Mouse (Mus musculus) heart, embryonic 14.5 days (tissue): ENCODE measurements at regions not wholly inside any gene's neighbourhood (a gene's known extent, or its start where the extent isn't known, plus 50 kb on each side); places are given as distances from the start of the nearest gene placed in this dataset.

Experiments used
- ATAC-seq: fragments of 200-750 bp; cut with Nextera tagmentation; 2 replicates; pipeline ENCODE4 v1.8.0; 2017; ENCODE audit warnings: low read depth, moderate TSS enrichment; ENCODE audit not compliant: insufficient number of reproducible peaks, insufficient read depth, low FRiP score
- H3K27ac ChIP-seq, 2 experiments: fragments of 200-500 bp in 1 of 2; fragments of 300-500 bp in 1 of 2; sonication (generic) in 1 of 2; replicated peaks in 1 of 2; 2 replicates each; pipeline ENCODE4 v1.5.1; 2012 to 2014; ENCODE audit warnings: low read depth in 2 of 2, low read length in 2 of 2, control low read depth in 1 of 2, mild to moderate bottlenecking in 1 of 2, mixed read lengths in 1 of 2; ENCODE audit not compliant: control insufficient read depth in 1 of 2, insufficient read depth in 1 of 2
- H3K27me3 ChIP-seq: fragments of 300-500 bp; sonication (generic); 2 replicates; pipeline ENCODE4 v1.6.1; 2014; ENCODE audit warnings: mild to moderate bottlenecking, low read length, control low read depth; ENCODE audit not compliant: control insufficient read depth, insufficient read depth
- H3K36me3 ChIP-seq: fragments of 300-500 bp; sonication (generic); 2 replicates; pipeline ENCODE4 v1.6.1; 2014; ENCODE audit warnings: mild to moderate bottlenecking, control low read depth, low read length, mixed read lengths; ENCODE audit not compliant: control insufficient read depth, insufficient read depth
- H3K4me1 ChIP-seq, 2 experiments: fragments of 200-500 bp in 1 of 2; fragments of 300-500 bp in 1 of 2; sonication (generic) in 1 of 2; 2 replicates each; pipeline ENCODE4 v1.6.1; 2012 to 2014; ENCODE audit warnings: low read length in 2 of 2, control low read depth in 1 of 2, mixed read lengths in 1 of 2; ENCODE audit not compliant: control insufficient read depth in 2 of 2, insufficient read depth in 2 of 2
- H3K4me2 ChIP-seq: fragments of 300-500 bp; sonication (generic); 2 replicates; pipeline ENCODE4 v1.6.1; 2014; ENCODE audit warnings: mild to moderate bottlenecking, low read length
- H3K4me3 ChIP-seq, 2 experiments: fragments of 200-500 bp in 1 of 2; fragments of 300-500 bp in 1 of 2; sonication (generic) in 1 of 2; 2 replicates each; pipeline ENCODE4 v1.5.1; 2012 to 2014; ENCODE audit warnings: low read length in 2 of 2, mild to moderate bottlenecking in 2 of 2, control low read depth in 1 of 2, low read depth in 1 of 2, moderate library complexity in 1 of 2; ENCODE audit not compliant: control insufficient read depth in 1 of 2, insufficient read depth in 1 of 2
- H3K9ac ChIP-seq: fragments of 300-500 bp; sonication (generic); 2 replicates; pipeline ENCODE4 v1.6.1; 2014; ENCODE audit warnings: mild to moderate bottlenecking, low read length
- H3K9me3 ChIP-seq: fragments of 300-500 bp; sonication (generic); 2 replicates; pipeline ENCODE4 v1.6.1; 2016; ENCODE audit warnings: low read length, control low read depth; ENCODE audit not compliant: control insufficient read depth
- WGBS: fragments of 180-500 bp; shearing (Covaris S2); extraction: QIAGEN DNeasy Blood & Tissue Kit; methylation state at CpG from one replicate; pipeline ENCODE4 v1.1.7; 2014; 5-methylcytosine and 5-hydroxymethylcytosine counted together

GRCm38 (mm10) chr7:125104011-125104410 lies 340.5 kb upstream of the Kdm8 start:
- H3K27ac ChIP-seq = no peak overlapping the region
- H3K4me2 ChIP-seq = no peak overlapping the region
- ATAC-seq = no peak
- H3K9me3 ChIP-seq = 0 out of 2 replicates have a peak, but pooled peaks cover 7% of the 10 kb centered on the region
- no peak overlapping the region for H3K9ac ChIP-seq
- no peak overlapping the region for H3K4me3 ChIP-seq
- WGBS = 73% methylated on average over 4 of the region's 4 CpGs
- H3K27me3 ChIP-seq = no peaks in the 10 kb centered on the region
- H3K36me3 ChIP-seq = no peaks in the 10 kb centered on the region
- H3K4me1 ChIP-seq = no peaks in the 10 kb centered on the region

DNA sequence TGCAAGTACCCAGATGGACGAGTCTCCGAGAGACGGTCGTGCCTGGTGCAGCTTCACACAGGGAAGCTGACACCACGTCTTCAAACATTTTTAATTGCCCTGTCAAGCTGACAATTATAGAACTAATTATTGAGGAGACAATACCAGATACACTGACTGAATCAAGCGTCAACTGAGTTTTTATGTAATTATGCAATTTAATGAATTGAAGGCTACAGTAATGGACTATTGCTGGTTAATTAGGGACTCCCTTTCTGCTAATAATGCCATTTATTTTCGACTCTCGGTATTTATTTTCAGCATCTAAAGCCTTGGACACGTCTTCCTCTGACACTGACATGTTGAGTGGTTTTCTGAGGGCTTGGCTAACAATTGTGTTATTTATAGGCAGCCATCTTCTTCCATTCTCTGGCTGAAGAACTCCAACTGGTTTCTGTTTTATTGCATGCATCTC lies 331.6 kb upstream of the Kdm8 start:
- Histone ChIP-seq H3K9me3 (no peaks in the 10 kb centered on the region), H3K36me3 (no peaks in the 10 kb centered on the region), H3K4me2 (no peak overlapping the region), H3K27ac (no peak overlapping the region), H3K9ac (no peak overlapping the region), H3K4me1 (no peaks in the 10 kb centered on the region), H3K4me3 (no peak overlapping the region), H3K27me3 (no peaks in the 10 kb centered on the region)
- 73% methylated on average over 9 of the region's 9 CpGs for WGBS
- ATAC-seq = no peak

DNA sequence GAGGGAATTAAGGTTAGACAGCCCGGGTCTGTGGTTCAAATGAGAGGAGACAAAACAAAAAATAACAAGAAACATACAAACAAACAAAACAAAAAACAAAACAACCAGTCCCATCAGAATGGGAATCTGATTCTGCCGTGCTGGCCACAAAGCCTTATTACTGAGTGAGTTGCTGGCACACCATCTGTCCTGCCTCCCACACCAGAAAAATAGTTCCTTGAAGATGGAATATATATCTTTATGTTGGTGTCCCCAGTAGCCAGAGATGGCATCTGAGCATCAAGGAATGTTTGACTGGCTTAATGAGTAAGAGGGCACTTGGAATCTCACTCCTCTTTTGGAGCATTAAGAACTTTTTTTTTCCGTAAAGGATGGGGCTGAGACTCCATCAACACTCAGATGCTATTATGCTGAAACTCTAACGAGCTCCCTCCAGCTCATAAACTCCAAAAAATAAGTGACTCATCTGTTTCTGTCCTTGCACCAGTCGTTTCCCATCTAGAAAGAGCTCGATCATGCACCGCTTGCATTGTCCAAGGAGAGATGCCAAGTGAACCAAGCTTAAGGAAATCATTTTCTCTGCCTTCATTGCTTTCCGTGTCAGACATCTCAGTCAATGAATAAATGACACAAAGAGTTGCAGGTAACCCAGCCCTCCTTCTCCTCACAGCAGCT lies 329.0 kb upstream of the Kdm8 start:
- no peaks in the 10 kb centered on the region for H3K36me3 ChIP-seq
- no peak overlapping the region for H3K4me2 ChIP-seq
- 71% methylated on average over 8 of the region's 8 CpGs for WGBS
- no peaks in the 10 kb centered on the region for H3K9me3 ChIP-seq
- no peak overlapping the region for H3K27ac ChIP-seq
- H3K27me3 ChIP-seq = no peaks in the 10 kb centered on the region
- no peaks in the 10 kb centered on the region for H3K4me1 ChIP-seq
- H3K9ac ChIP-seq = no peak overlapping the region
- ATAC-seq = no peak
- no peak overlapping the region for H3K4me3 ChIP-seq

GRCm38 (mm10) chr7:125117173-125117572 lies 327.3 kb upstream of the Kdm8 start:
- Histone ChIP-seq H3K4me2 (no peak overlapping the region), H3K27me3 (no peaks in the 10 kb centered on the region), H3K27ac (no peak overlapping the region), H3K36me3 (no peaks in the 10 kb centered on the region), H3K9me3 (no peaks in the 10 kb centered on the region), H3K9ac (no peak overlapping the region), H3K4me3 (no peak overlapping the region), H3K4me1 (no peaks in the 10 kb centered on the region)
- 81% methylated on average over 8 of the region's 8 CpGs for WGBS
- no peak for ATAC-seq

GRCm38 (mm10) chr7:125129187-125129586 lies 315.3 kb upstream of the Kdm8 start:
- no peaks in the 10 kb centered on the region for H3K4me1 ChIP-seq
- 36% methylated on average over 1 of the region's 1 CpGs for WGBS
- H3K27ac ChIP-seq = no peak overlapping the region
- H3K27me3 ChIP-seq = no peaks in the 10 kb centered on the region
- H3K36me3 ChIP-seq = no peaks in the 10 kb centered on the region
- H3K4me3 ChIP-seq = no peak overlapping the region
- no peak for ATAC-seq
- no peaks in the 10 kb centered on the region for H3K9me3 ChIP-seq
- no peak overlapping the region for H3K9ac ChIP-seq
- no peak overlapping the region for H3K4me2 ChIP-seq

DNA sequence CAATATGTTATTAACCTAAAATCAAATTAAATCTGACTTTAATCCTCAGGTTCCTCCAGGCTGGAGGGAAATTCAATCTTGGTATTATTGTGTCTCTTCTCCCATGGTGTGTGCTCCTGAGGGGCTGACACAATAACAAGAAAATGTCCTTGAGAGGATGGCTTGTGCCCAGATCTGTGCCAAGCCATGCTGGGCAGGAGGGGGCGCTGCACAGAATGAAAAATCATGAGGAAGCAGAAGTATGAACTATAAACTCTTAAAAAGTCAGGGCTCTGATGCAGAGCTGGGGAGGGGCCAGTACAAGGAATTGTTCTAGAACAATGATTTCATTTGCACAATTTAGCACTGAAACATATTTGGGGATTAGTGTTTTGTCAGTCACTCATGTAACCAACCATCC lies 312.5 kb upstream of the Kdm8 start:
- Histone ChIP-seq H3K27ac (no peak overlapping the region), H3K9ac (no peak overlapping the region), H3K9me3 (0 out of 2 replicates have a peak, but pooled peaks cover 2% of the 10 kb centered on the region), H3K27me3 (no peaks in the 10 kb centered on the region), H3K4me2 (no peak overlapping the region), H3K36me3 (no peaks in the 10 kb centered on the region), H3K4me3 (no peak overlapping the region), H3K4me1 (no peaks in the 10 kb centered on the region)
- no peak for ATAC-seq
- 47% methylated on average over 1 of the region's 1 CpGs for WGBS

DNA sequence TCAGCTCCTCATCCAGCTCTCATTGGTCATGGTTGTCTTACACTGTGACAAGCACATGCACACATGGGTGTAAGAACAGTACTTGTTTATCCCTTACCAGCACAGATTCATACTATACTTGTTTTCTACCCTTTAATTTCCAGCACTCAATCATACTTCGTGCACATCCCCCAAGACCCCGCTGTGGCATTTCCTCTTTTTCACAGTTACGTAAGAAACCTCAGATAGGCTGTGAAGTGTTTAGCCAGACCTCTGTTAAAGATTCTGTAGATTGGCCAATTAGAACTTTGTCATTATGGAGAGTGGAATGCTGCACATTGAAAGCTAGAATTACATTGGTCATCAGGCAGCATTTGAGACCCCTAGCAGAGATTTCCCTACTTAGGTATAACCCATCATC lies 305.9 kb upstream of the Kdm8 start:
- ATAC-seq = no peak
- Histone ChIP-seq H3K4me2 (no peak overlapping the region), H3K27ac (no peak overlapping the region), H3K4me1 (no peaks in the 10 kb centered on the region), H3K4me3 (no peak overlapping the region), H3K27me3 (no peaks in the 10 kb centered on the region), H3K9ac (no peak overlapping the region), H3K9me3 (0 out of 2 replicates have a peak, but pooled peaks cover 2% of the 10 kb centered on the region), H3K36me3 (no peaks in the 10 kb centered on the region)
- 68% methylated on average over 3 of the region's 3 CpGs for WGBS

DNA sequence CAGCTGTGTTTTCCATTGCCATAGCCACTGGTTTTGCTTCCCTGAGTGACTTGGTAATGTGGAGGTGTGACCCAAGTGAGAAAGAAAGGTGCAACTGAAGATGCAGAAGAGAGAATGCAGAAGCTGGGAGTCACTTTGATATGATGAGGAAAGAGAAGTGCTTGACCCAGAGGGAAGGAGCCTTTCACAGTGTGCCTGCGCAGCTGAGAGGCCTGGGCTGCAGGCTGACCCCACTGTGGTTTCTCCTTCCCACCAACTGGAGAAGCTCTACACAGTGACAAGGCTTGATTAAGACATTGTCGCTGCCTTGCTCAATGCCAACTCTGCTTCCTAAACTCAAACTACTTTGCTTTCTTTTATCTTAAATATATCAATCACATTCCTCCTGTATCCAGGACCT lies 305.3 kb upstream of the Kdm8 start:
- H3K27me3 ChIP-seq = no peaks in the 10 kb centered on the region
- 0 out of 2 replicates have a peak, but pooled peaks cover 2% of the 10 kb centered on the region for H3K9me3 ChIP-seq
- 65% methylated on average over 2 of the region's 2 CpGs for WGBS
- no peak overlapping the region for H3K4me2 ChIP-seq
- H3K9ac ChIP-seq = no peak overlapping the region
- H3K4me1 ChIP-seq = no peaks in the 10 kb centered on the region
- H3K36me3 ChIP-seq = no peaks in the 10 kb centered on the region
- ATAC-seq = no peak
- no peak overlapping the region for H3K4me3 ChIP-seq
- no peak overlapping the region for H3K27ac ChIP-seq
